Mouse (Mus musculus) neural tube, embryonic 11.5 days (tissue): ENCODE measurements at regions not wholly inside any gene's neighbourhood (a gene's known extent, or its start where the extent isn't known, plus 50 kb on each side); places are given as distances from the start of the nearest gene placed in this dataset.
A peak's percentile ranks its signal among the peaks of the same experiment; 100 is the strongest.

Experiments used
- ATAC-seq: fragments of 200-750 bp; cut with Nextera tagmentation; 2 replicates; pipeline ENCODE4 v1.8.0; 2017; ENCODE audit warnings: moderate number of reproducible peaks, mild to moderate bottlenecking, moderate TSS enrichment, moderate library complexity; ENCODE audit not compliant: insufficient read depth, low FRiP score, low TSS enrichment
- DNase-seq: peaks from one replicate; pipeline ENCODE4 v3.0.0-alpha.2; 2015; ENCODE audit warnings: low spot score
- H3K27ac ChIP-seq: fragments of 300-500 bp; sonication (generic); 2 replicates; pipeline ENCODE4 v1.5.1; 2014; ENCODE audit warnings: low read depth, mild to moderate bottlenecking, low read length
- H3K27me3 ChIP-seq: fragments of 300-500 bp; sonication (generic); 2 replicates; pipeline ENCODE4 v1.6.1; 2014; ENCODE audit warnings: mild to moderate bottlenecking, low read length, mixed read lengths; ENCODE audit not compliant: control insufficient read depth, insufficient read depth
- H3K36me3 ChIP-seq: fragments of 300-500 bp; sonication (generic); 2 replicates; pipeline ENCODE4 v1.6.1; 2014; ENCODE audit warnings: mild to moderate bottlenecking, low read length, moderate library complexity, mixed read lengths; ENCODE audit not compliant: control insufficient read depth, insufficient read depth
- H3K4me1 ChIP-seq: fragments of 300-500 bp; sonication (generic); 2 replicates; pipeline ENCODE4 v1.6.1; 2014; ENCODE audit warnings: low read length, mixed read lengths; ENCODE audit not compliant: control insufficient read depth, insufficient read depth
- H3K4me2 ChIP-seq: fragments of 300-500 bp; sonication (generic); 2 replicates; pipeline ENCODE4 v1.6.1; 2014; ENCODE audit warnings: low read depth, mild to moderate bottlenecking, moderate library complexity
- H3K4me3 ChIP-seq: fragments of 300-500 bp; sonication (generic); 2 replicates; pipeline ENCODE4 v1.5.1; 2014; ENCODE audit warnings: low read depth, low read length
- H3K9ac ChIP-seq: fragments of 300-500 bp; sonication (generic); 2 replicates; pipeline ENCODE4 v1.6.1; 2014; ENCODE audit warnings: mild to moderate bottlenecking, low read length
- H3K9me3 ChIP-seq: fragments of 300-500 bp; sonication (generic); 2 replicates; pipeline ENCODE4 v1.6.1; 2016; ENCODE audit warnings: low read length; ENCODE audit not compliant: control insufficient read depth
- WGBS: fragments of 180-500 bp; shearing (Covaris S2); extraction: QIAGEN DNeasy Blood & Tissue Kit; methylation state at CpG from one replicate; pipeline ENCODE4 v1.1.7; 2014; 5-methylcytosine and 5-hydroxymethylcytosine counted together

GRCm38 (mm10) chr16:77330996-77331395, 270.9 kb downstream of the Gm11146 start:
- peaks cover 8% of the 10 kb centered on the region for H3K4me1 ChIP-seq
- no peaks in the 10 kb centered on the region for H3K9me3 ChIP-seq
- H3K36me3 ChIP-seq: 0 out of 2 replicates have a peak, but pooled peaks cover 2% of the 10 kb centered on the region
- peak overlapping the region; percentile 55 for H3K4me2 ChIP-seq
- 14% methylated on average over 8 of the region's 8 CpGs for WGBS
- H3K9ac ChIP-seq: peak overlapping the region; percentile 67
- H3K27me3 ChIP-seq: no peaks in the 10 kb centered on the region
- ATAC-seq: peak; percentile 24
- H3K27ac ChIP-seq: peak overlapping the region; percentile 85
- DNase-seq: peak; percentile 56
- H3K4me3 ChIP-seq: peak overlapping the region; percentile 46

- H3K4me1 ChIP-seq: peaks cover 8% of the 10 kb centered on the region
- peak overlapping the region; percentile 85 for H3K27ac ChIP-seq
- ATAC-seq: no peak
- H3K9me3 ChIP-seq: no peaks in the 10 kb centered on the region
- 0 out of 2 replicates have a peak, but pooled peaks cover 2% of the 10 kb centered on the region for H3K36me3 ChIP-seq
- peak overlapping the region; percentile 55 for H3K4me2 ChIP-seq
- H3K27me3 ChIP-seq: no peaks in the 10 kb centered on the region
- DNase-seq: peak; percentile 56
- 13% methylated on average over 10 of the region's 10 CpGs for WGBS
- H3K9ac ChIP-seq: peak overlapping the region; percentile 67
- H3K4me3 ChIP-seq: peak overlapping the region; percentile 46
These were observed 272.0 kb downstream of the Gm11146 start for GRCm38 (mm10) chr16:77329711-77330530.

- H3K27me3 ChIP-seq: no peaks in the 10 kb centered on the region
- H3K27ac ChIP-seq: peak overlapping the region; percentile 85
- peak; percentile 51 for ATAC-seq
- H3K9ac ChIP-seq: peak overlapping the region; percentile 67
- peak overlapping the region; percentile 55 for H3K4me2 ChIP-seq
- H3K9me3 ChIP-seq: no peaks in the 10 kb centered on the region
- peaks cover 8% of the 10 kb centered on the region for H3K4me1 ChIP-seq
- H3K36me3 ChIP-seq: 0 out of 2 replicates have a peak, but pooled peaks cover 2% of the 10 kb centered on the region
- 6% methylated on average over 17 of the region's 17 CpGs for WGBS
- DNase-seq: peak; percentile 79
- peak overlapping the region; percentile 46 for H3K4me3 ChIP-seq
These were observed 272.7 kb downstream of the Gm11146 start for GRCm38 (mm10) chr16:77329160-77329691.

- H3K27me3 ChIP-seq: no peaks in the 10 kb centered on the region
- H3K4me1 ChIP-seq: peaks cover 8% of the 10 kb centered on the region
- ATAC-seq (peak; percentile 85), DNase-seq (no peak)
- H3K4me3 ChIP-seq: peak overlapping the region; percentile 46
- H3K9ac ChIP-seq: peak overlapping the region; percentile 67
- 35% methylated on average over 6 of the region's 6 CpGs for WGBS
- peak overlapping the region; percentile 55 for H3K4me2 ChIP-seq
- H3K36me3 ChIP-seq: 0 out of 2 replicates have a peak, but pooled peaks cover under 1% of the 10 kb centered on the region
- H3K9me3 ChIP-seq: no peaks in the 10 kb centered on the region
- H3K27ac ChIP-seq: peak overlapping the region; percentile 85
These were observed 273.2 kb downstream of the Gm11146 start for GRCm38 (mm10) chr16:77328628-77329159.

GRCm38 (mm10) chr16:77328049-77328448, 273.8 kb downstream of the Gm11146 start:
- no peak for ATAC-seq
- no peak overlapping the region for H3K4me3 ChIP-seq

GRCm38 (mm10) chr16:77322338-77322737, 279.6 kb downstream of the Gm11146 start:
- peak; percentile 56 for DNase-seq
- H3K9ac ChIP-seq: no peak overlapping the region
- H3K4me3 ChIP-seq: no peak overlapping the region
- no peaks in the 10 kb centered on the region for H3K27me3 ChIP-seq
- H3K4me2 ChIP-seq: no peak overlapping the region
- 13% methylated on average over 5 of the region's 5 CpGs for WGBS
- peaks cover 4% of the 10 kb centered on the region; the same call in 1 of the 2 replicates for H3K4me1 ChIP-seq
- H3K27ac ChIP-seq: no peak overlapping the region
- peak; percentile 82 for ATAC-seq
- no peaks in the 10 kb centered on the region for H3K36me3 ChIP-seq
- no peaks in the 10 kb centered on the region for H3K9me3 ChIP-seq

More at GRCm38 (mm10) chr16:77328049-77328448, 273.8 kb downstream of the Gm11146 start:
- Histone ChIP-seq H3K27ac (no peak overlapping the region), H3K9ac (no peak overlapping the region), H3K27me3 (no peaks in the 10 kb centered on the region), H3K36me3 (no peaks in the 10 kb centered on the region), H3K4me2 (no peak overlapping the region), H3K4me1 (peaks cover 8% of the 10 kb centered on the region), H3K9me3 (no peaks in the 10 kb centered on the region)
- WGBS: 66% methylated on average over 5 of the region's 5 CpGs
- no peak for DNase-seq

GRCm38 (mm10) chr16:77318150-77318549, 283.7 kb downstream of the Gm11146 start:
- H3K27me3 ChIP-seq: no peaks in the 10 kb centered on the region
- H3K4me1 ChIP-seq: peaks cover 4% of the 10 kb centered on the region; the same call in 1 of the 2 replicates
- WGBS: 96% methylated on average over 1 of the region's 1 CpGs
- H3K27ac ChIP-seq: no peak overlapping the region
- H3K4me2 ChIP-seq: no peak overlapping the region
- no peaks in the 10 kb centered on the region for H3K9me3 ChIP-seq
- H3K9ac ChIP-seq: no peak overlapping the region
- ATAC-seq (no peak), DNase-seq (no peak)
- no peaks in the 10 kb centered on the region for H3K36me3 ChIP-seq
- no peak overlapping the region for H3K4me3 ChIP-seq

GRCm38 (mm10) chr16:77315354-77315753, 286.5 kb downstream of the Gm11146 start:
- 88% methylated on average over 1 of the region's 1 CpGs for WGBS
- Histone ChIP-seq H3K27ac (no peak overlapping the region), H3K9ac (no peak overlapping the region), H3K9me3 (no peaks in the 10 kb centered on the region), H3K4me3 (no peak overlapping the region), H3K36me3 (no peaks in the 10 kb centered on the region), H3K27me3 (no peaks in the 10 kb centered on the region), H3K4me1 (no peaks in the 10 kb centered on the region), H3K4me2 (no peak overlapping the region)
- DNase-seq: no peak
- ATAC-seq: no peak
